8 mouse cellular contexts compared by ENCODE assay signal in the genomic region with DNA sequence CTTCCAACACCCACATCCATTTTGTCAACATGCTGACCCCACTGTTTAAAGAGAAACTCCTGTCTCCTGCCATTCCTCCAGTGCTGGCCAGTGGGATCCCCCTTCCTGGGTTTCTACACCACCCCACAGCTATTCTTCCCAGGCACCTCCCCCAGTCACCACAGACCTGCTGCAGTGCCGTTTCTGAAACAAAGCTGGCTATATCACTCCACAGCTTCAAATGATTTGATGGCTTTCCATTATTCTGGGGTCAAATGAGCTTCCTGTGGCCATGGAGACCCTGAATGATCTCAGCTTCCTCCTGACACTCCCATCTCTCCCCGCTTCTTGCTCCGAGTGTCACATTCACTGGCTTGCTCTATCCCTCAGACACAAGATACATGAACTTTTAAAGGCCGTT. TPM values are rescaled to one million over a fixed set of nuclear protein-coding genes. Genes with fewer than 3 reads are reported as not detected.
DNase-seq lines count a peak whose midpoint lies in the region; ATAC-seq lines count a peak whose summit lies in the region.

No protein-coding gene starts in this region.

- intact Hi-C loops in gastrocnemius, postnatal 36 days (cut with DNase I): no loop called here

- peaks cover 19% of the 10 kb centered on the region for H3K27me3 ChIP-seq in heart, embryonic 13.5 days (replicated peaks)
- no peaks in the 10 kb centered on the region for H3K27me3 ChIP-seq in forebrain, embryonic 15.5 days
- H3K27me3 ChIP-seq in limb, embryonic 15.5 days: no peaks in the 10 kb centered on the region

- H3K36me3 ChIP-seq in heart, embryonic 13.5 days: peaks cover 35% of the 10 kb centered on the region
- peaks cover 49% of the 10 kb centered on the region for H3K36me3 ChIP-seq in forebrain, embryonic 15.5 days
- H3K36me3 ChIP-seq in limb, embryonic 15.5 days: peaks cover 24% of the 10 kb centered on the region

- no peak for DNase-seq in heart, adult 8-10 months (ENCODE audit: low spot score)
- no peak for DNase-seq in gastrocnemius, postnatal 36 days
- DNase-seq in gastrocnemius, adult 18-20 months (ENCODE audit: low spot score): no peak

- no peaks in the 10 kb centered on the region for H3K9me3 ChIP-seq in heart, embryonic 13.5 days
- no peaks in the 10 kb centered on the region for H3K9me3 ChIP-seq in forebrain, embryonic 15.5 days
- H3K9me3 ChIP-seq in limb, embryonic 15.5 days: no peaks in the 10 kb centered on the region

- peaks cover 49% of the 10 kb centered on the region for H3K4me1 ChIP-seq in heart, embryonic 13.5 days
- peaks cover 9% of the 10 kb centered on the region for H3K4me1 ChIP-seq in brown adipose tissue, adult 24 weeks (ENCODE audit: control insufficient read depth, insufficient read depth, insufficient read length, low read length)
- peaks cover 71% of the 10 kb centered on the region for H3K4me1 ChIP-seq in forebrain, embryonic 15.5 days
- peaks cover 42% of the 10 kb centered on the region for H3K4me1 ChIP-seq in limb, embryonic 15.5 days

- ATAC-seq in heart, embryonic 13.5 days (ENCODE audit: extremely low read depth, insufficient number of reproducible peaks, low FRiP score, low TSS enrichment): no peak
- ATAC-seq in forebrain, embryonic 15.5 days (replicated peaks): no peak
- ATAC-seq in limb, embryonic 15.5 days (ENCODE audit: insufficient number of reproducible peaks, low FRiP score, low TSS enrichment, low read depth): no peak
- no peak for ATAC-seq in frontal cortex, adult (ENCODE audit: low TSS enrichment)

- H3K4me2 ChIP-seq in heart, embryonic 13.5 days: peak overlapping the region; percentile 41
- H3K4me2 ChIP-seq in forebrain, embryonic 15.5 days (replicated peaks): peak overlapping the region; percentile 73
- H3K4me2 ChIP-seq in limb, embryonic 15.5 days: peak overlapping the region; percentile 27

- WGBS in heart, embryonic 13.5 days: 35% methylated on average over 4 of the region's 4 CpGs
- WGBS in forebrain, embryonic 15.5 days: 14% methylated on average over 4 of the region's 4 CpGs
- 31% methylated on average over 4 of the region's 4 CpGs for WGBS in limb, embryonic 15.5 days

- peak overlapping the region; percentile 4; the same call in 1 of the 2 replicates for H3K4me3 ChIP-seq in heart, embryonic 13.5 days
- no peak overlapping the region for H3K4me3 ChIP-seq in brown adipose tissue, adult 24 weeks (ENCODE audit: insufficient read depth, low read depth, low read length)
- peak overlapping the region; percentile 99 for H3K4me3 ChIP-seq in forebrain, embryonic 15.5 days
- no peak overlapping the region for H3K4me3 ChIP-seq in limb, embryonic 15.5 days

- H3K9ac ChIP-seq in heart, embryonic 13.5 days: peak overlapping the region; percentile 38; the same call in 1 of the 2 replicates
- H3K9ac ChIP-seq in forebrain, embryonic 15.5 days (replicated peaks): peak overlapping the region; percentile 100
- H3K9ac ChIP-seq in limb, embryonic 15.5 days: no peak overlapping the region

- H3K27ac ChIP-seq in heart, embryonic 13.5 days (replicated peaks): peak overlapping the region; percentile 31; the same call in 1 of the 2 replicates
- H3K27ac ChIP-seq in brown adipose tissue, adult 24 weeks (replicated peaks; ENCODE audit: low read depth, low read length): peak overlapping the region; percentile 39; the same call in 1 of the 2 replicates
- 0 out of 2 replicates have a peak overlapping the region, but pooled peaks have one; percentile 20 for H3K27ac ChIP-seq in forebrain, embryonic 15.5 days (replicated peaks)
- H3K27ac ChIP-seq in limb, embryonic 15.5 days: peak overlapping the region; percentile 27; the same call in 1 of the 2 replicates

RNA-seq across cellular contexts. Expression of a gene that starts 2.9 kb away (rescaled TPM):
- 4.7 and 5.9 TPM in 2 replicates for polyA plus RNA-seq in heart, embryonic 13.5 days (2015; fragmentation: Nextera tagmentation; extraction: Ambion mirVana)
- 1 to 10 TPM; 4.3 to 8.7 (median 7.3) TPM for total RNA-seq in heart, adult 8-10 months (2022)
- polyA plus RNA-seq in brown adipose tissue, adult 24 weeks (2012; ENCODE audit: insufficient read depth, insufficient read length, missing spikeins): 0.55 and 0.71 TPM in 2 replicates
- polyA plus RNA-seq in forebrain, embryonic 15.5 days (2015; fragmentation: Nextera tagmentation; extraction: Ambion mirVana): 20.3 and 22.0 TPM in 2 replicates
- polyA plus RNA-seq in limb, embryonic 15.5 days (2015; fragmentation: Nextera tagmentation; extraction: Ambion mirVana): 13.3 and 16.2 TPM in 2 replicates
- total RNA-seq in gastrocnemius, postnatal 36 days (2021): 1 to 10 TPM; 3.1 to 4.0 TPM
- 1 to 10 TPM; 2.1 to 3.7 TPM for total RNA-seq in gastrocnemius, adult 18-20 months (2021)

RNA-seq across cellular contexts. Expression of a gene that starts 26.3 kb away (rescaled TPM):
- polyA plus RNA-seq in heart, embryonic 13.5 days (2015; fragmentation: Nextera tagmentation; extraction: Ambion mirVana): 226 and 239 TPM in 2 replicates
- 100 to 1,000 TPM; 123 to 132 (median 127) TPM for total RNA-seq in heart, adult 8-10 months (2022)
- polyA plus RNA-seq in brown adipose tissue, adult 24 weeks (2012; ENCODE audit: insufficient read depth, insufficient read length, missing spikeins): 175 and 225 TPM in 2 replicates
- 191 and 194 TPM in 2 replicates for polyA plus RNA-seq in forebrain, embryonic 15.5 days (2015; fragmentation: Nextera tagmentation; extraction: Ambion mirVana)
- 329 and 341 TPM in 2 replicates for polyA plus RNA-seq in limb, embryonic 15.5 days (2015; fragmentation: Nextera tagmentation; extraction: Ambion mirVana)
- total RNA-seq in gastrocnemius, postnatal 36 days (2021): 100 to 1,000 TPM in 1 of 2 experiments, 10 to 100 TPM in 1; 93.2 to 109 TPM
- 100 to 1,000 TPM; 103 to 104 TPM for total RNA-seq in gastrocnemius, adult 18-20 months (2021)

RNA-seq across cellular contexts. Expression of a gene that starts 32.5 kb away (rescaled TPM):
- polyA plus RNA-seq in heart, embryonic 13.5 days (2015; fragmentation: Nextera tagmentation; extraction: Ambion mirVana): 80.7 and 88.2 TPM in 2 replicates
- total RNA-seq in heart, adult 8-10 months (2022): 10 to 100 TPM; 39.0 to 57.8 (median 45.5) TPM
- polyA plus RNA-seq in brown adipose tissue, adult 24 weeks (2012; ENCODE audit: insufficient read depth, insufficient read length, missing spikeins): 64.0 and 83.2 TPM in 2 replicates
- 33.9 and 35.1 TPM in 2 replicates for polyA plus RNA-seq in forebrain, embryonic 15.5 days (2015; fragmentation: Nextera tagmentation; extraction: Ambion mirVana)
- 74.3 and 75.9 TPM in 2 replicates for polyA plus RNA-seq in limb, embryonic 15.5 days (2015; fragmentation: Nextera tagmentation; extraction: Ambion mirVana)
- total RNA-seq in gastrocnemius, postnatal 36 days (2021): 10 to 100 TPM; 37.0 to 40.7 TPM
- 10 to 100 TPM; 41.7 to 52.2 TPM for total RNA-seq in gastrocnemius, adult 18-20 months (2021)

RNA-seq across cellular contexts. Expression of a gene that starts 40.4 kb away (rescaled TPM):
- 120 and 134 TPM in 2 replicates for polyA plus RNA-seq in heart, embryonic 13.5 days (2015; fragmentation: Nextera tagmentation; extraction: Ambion mirVana)
- total RNA-seq in heart, adult 8-10 months (2022): 100 to 1,000 TPM; 102 to 119 (median 112) TPM
- 146 and 163 TPM in 2 replicates for polyA plus RNA-seq in brown adipose tissue, adult 24 weeks (2012; ENCODE audit: insufficient read depth, insufficient read length, missing spikeins)
- polyA plus RNA-seq in forebrain, embryonic 15.5 days (2015; fragmentation: Nextera tagmentation; extraction: Ambion mirVana): 106 and 114 TPM in 2 replicates
- 80.1 and 104 TPM in 2 replicates for polyA plus RNA-seq in limb, embryonic 15.5 days (2015; fragmentation: Nextera tagmentation; extraction: Ambion mirVana)
- total RNA-seq in gastrocnemius, postnatal 36 days (2021): 10 to 100 TPM; 64.6 to 74.8 TPM
- 10 to 100 TPM; 89.8 to 98.3 TPM for total RNA-seq in gastrocnemius, adult 18-20 months (2021)

RNA-seq across cellular contexts. Expression of a gene that starts 47.4 kb away (rescaled TPM):
- polyA plus RNA-seq in heart, embryonic 13.5 days (2015; fragmentation: Nextera tagmentation; extraction: Ambion mirVana): 25.0 and 25.1 TPM in 2 replicates
- 10 to 100 TPM in 3 of 4 experiments, 1 to 10 TPM in 1; 8.8 to 10.4 (median 10.2) TPM for total RNA-seq in heart, adult 8-10 months (2022)
- polyA plus RNA-seq in brown adipose tissue, adult 24 weeks (2012; ENCODE audit: insufficient read depth, insufficient read length, missing spikeins): 5.7 and 11.3 TPM in 2 replicates
- 24.4 and 25.8 TPM in 2 replicates for polyA plus RNA-seq in forebrain, embryonic 15.5 days (2015; fragmentation: Nextera tagmentation; extraction: Ambion mirVana)
- 36.4 and 41.8 TPM in 2 replicates for polyA plus RNA-seq in limb, embryonic 15.5 days (2015; fragmentation: Nextera tagmentation; extraction: Ambion mirVana)
- total RNA-seq in gastrocnemius, postnatal 36 days (2021): 10 to 100 TPM in 1 of 2 experiments, 1 to 10 TPM in 1; 9.9 to 13.3 TPM
- 10 to 100 TPM in 1 of 2 experiments, 1 to 10 TPM in 1; 10.0 to 10.5 TPM for total RNA-seq in gastrocnemius, adult 18-20 months (2021)

Comparison
In these comparisons a context has a peak if more than half of its experiments do, and no peak if none do; other contexts are left out.
1. H3K4me3 ChIP-seq: peak in heart, embryonic 13.5 days (single experiment) and forebrain, embryonic 15.5 days (single experiment); none in brown adipose tissue, adult 24 weeks (single experiment) and limb, embryonic 15.5 days (single experiment).
2. Peak in every context shown above with its lines, with median percentiles within 50 percentile points of each other: H3K27ac ChIP-seq and H3K4me2 ChIP-seq.